Mouse (Mus musculus) kidney, adult 2 months (tissue): ENCODE results near the gene Pik3r3.

Source experiments
- CTCF ChIP-seq: fragments of 200-500 bp; conservative IDR thresholded peaks from 2 replicates; pipeline ENCODE4 v1.5.1; 2011; ENCODE audit warnings: low read depth, mild to moderate bottlenecking, control low read depth, low read length, moderate library complexity, mixed read lengths; ENCODE audit not compliant: insufficient read depth, insufficient read length
- POLR2A ChIP-seq: fragments of 200-500 bp; IDR thresholded peaks from one replicate; pipeline ENCODE4 v1.6.1; 2011; ENCODE audit warnings: low read depth, low read length, control low read depth

GRCm38 (mm10) chr4:116177140-116177539 is 44.3 kb upstream of the Pik3r3 start:
- TF ChIP-seq CTCF (no peak), POLR2A (no peak)
